Mouse (Mus musculus) forebrain, embryonic 16.5 days (tissue): ENCODE results near the gene Ttc1. TPM values are rescaled to one million over a fixed set of nuclear protein-coding genes. Genes with fewer than 3 reads are reported as not detected.

ENCODE experiments used
- ATAC-seq: fragments of 200-750 bp; cut with Nextera tagmentation; 2 replicates; pipeline ENCODE4 v1.8.0; 2017; ENCODE audit warnings: mild to moderate bottlenecking, moderate library complexity
- H3K27ac ChIP-seq: fragments of 300-500 bp; sonication (generic); 2 replicates; pipeline ENCODE4 v1.5.1; 2014; ENCODE audit warnings: low read length, control low read depth
- H3K27me3 ChIP-seq: fragments of 300-500 bp; sonication (generic); replicated peaks from 2 replicates; pipeline ENCODE4 v1.6.1; 2014; ENCODE audit warnings: low read length; ENCODE audit not compliant: control insufficient read depth, insufficient read depth
- H3K36me3 ChIP-seq: fragments of 300-500 bp; sonication (generic); 2 replicates; pipeline ENCODE4 v1.6.1; 2014; ENCODE audit not compliant: control insufficient read depth, insufficient read depth
- H3K4me1 ChIP-seq: fragments of 300-500 bp; sonication (generic); replicated peaks from 2 replicates; pipeline ENCODE4 v1.6.1; 2014; ENCODE audit warnings: low read length; ENCODE audit not compliant: control insufficient read depth, insufficient read depth
- H3K4me2 ChIP-seq: fragments of 300-500 bp; sonication (generic); 2 replicates; pipeline ENCODE4 v1.6.1; 2014; ENCODE audit warnings: mild to moderate bottlenecking, low read length, control low read depth
- H3K4me3 ChIP-seq: fragments of 300-500 bp; sonication (generic); replicated peaks from 2 replicates; pipeline ENCODE4 v1.5.1; 2014; ENCODE audit warnings: mild to moderate bottlenecking, low read length, control low read depth
- H3K9ac ChIP-seq: fragments of 300-500 bp; sonication (generic); replicated peaks from 2 replicates; pipeline ENCODE4 v1.6.1; 2014; ENCODE audit warnings: low read depth, low read length, control low read depth
- H3K9me3 ChIP-seq: fragments of 300-500 bp; sonication (generic); 2 replicates; pipeline ENCODE4 v1.6.1; 2016; ENCODE audit warnings: low read length; ENCODE audit not compliant: control insufficient read depth
- WGBS: fragments of 180-500 bp; shearing (Covaris S2); extraction: QIAGEN DNeasy Blood & Tissue Kit; methylation state at CpG from one replicate; pipeline ENCODE4 v1.1.7; 2014; 5-methylcytosine and 5-hydroxymethylcytosine counted together
- polyA plus RNA-seq: library from polyadenylated mRNA; unstranded; fragments of >200 nt; fragmentation: Nextera tagmentation; extraction: Ambion mirVana; gene quantifications from 2 replicates; pipeline ENCODE4 v1.2.1, GENCODE M21; 2015

Gene Ttc1
- polyA plus RNA-seq, 1 experiment from 2014 or later: 75.7 TPM

- Histone ChIP-seq H3K9ac (peak overlapping the region; percentile 97), H3K27ac (peak overlapping the region; percentile 93), H3K4me1 (peaks cover 20% of the 10 kb centered on the region), H3K27me3 (no peaks in the 10 kb centered on the region), H3K4me2 (peak overlapping the region; percentile 66), H3K4me3 (peak overlapping the region; percentile 90), H3K36me3 (no peaks in the 10 kb centered on the region), H3K9me3 (no peaks in the 10 kb centered on the region)
- WGBS: under 1% methylated on average over 64 of the region's 72 CpGs
- ATAC-seq: peak; percentile 13
Measured at GRCm38 (mm10) chr11:43682415-43683217, 65.2 kb downstream of the Ttc1 start.

- peak within 1 kb of the TSS; percentile 97 for H3K9ac ChIP-seq
- under 1% methylated on average over 55 of the region's 87 CpGs for WGBS
Measured at GRCm38 (mm10) chr11:43681472-43682414, 66.1 kb downstream of the Ttc1 start, which contains the start of gene Pwwp2a. Gene Pwwp2a, plus strand, starts transcription at chr11:43681998.

More at GRCm38 (mm10) chr11:43681472-43682414, 66.1 kb downstream of the Ttc1 start, which contains the start of gene Pwwp2a:
- peak within 1 kb of the TSS; percentile 90 for H3K4me3 ChIP-seq
- no peaks in the 10 kb centered on the region for H3K36me3 ChIP-seq
- H3K27me3 ChIP-seq: no peaks in the 10 kb centered on the region
- ATAC-seq: peak; percentile 98
- H3K9me3 ChIP-seq: no peaks in the 10 kb centered on the region
- H3K4me1 ChIP-seq: peaks cover 20% of the 10 kb centered on the region
- H3K4me2 ChIP-seq: peak within 1 kb of the TSS; percentile 66
- H3K27ac ChIP-seq: peak within 1 kb of the TSS; percentile 93

Other genes starting within 250 kb of the Ttc1 start
- 9.5 and 13.5 TPM in 2 replicates for gene Ccnjl, start 219.2 kb downstream of the Ttc1 start, polyA plus RNA-seq
- gene 4933415A04Rik, start 161.0 kb downstream of the Ttc1 start, polyA plus RNA-seq: 2.7 and 3.3 TPM in 2 replicates
- not detected in 2 replicates for gene Fabp6, start 146.5 kb downstream of the Ttc1 start, polyA plus RNA-seq
- 26.7 and 26.8 TPM in 2 replicates for gene Pwwp2a, start 66.0 kb downstream of the Ttc1 start, polyA plus RNA-seq
- gene Adra1b, start 153.2 kb upstream of the Ttc1 start, polyA plus RNA-seq: 1.6 and 2.8 TPM in 2 replicates